In the genomic region with DNA sequence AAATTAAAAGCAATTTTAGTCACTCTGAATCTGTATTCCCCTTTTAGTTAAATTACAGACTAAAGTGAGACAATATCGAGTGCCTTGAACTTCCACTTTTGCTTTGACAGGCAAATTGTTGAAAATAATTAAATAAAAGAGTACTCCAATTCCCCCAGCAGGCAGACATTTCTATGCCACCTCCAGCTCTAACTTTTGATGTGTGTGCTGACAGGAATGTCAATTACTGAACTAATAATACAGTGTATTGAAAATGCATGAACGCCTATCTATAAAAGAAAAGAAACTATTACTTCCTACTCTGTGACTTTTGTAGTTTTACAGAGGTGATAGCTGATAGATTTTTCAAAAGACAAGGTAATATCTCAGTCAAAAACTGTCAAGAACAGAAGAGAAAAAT, we compare ENCODE assay signal across 18 mouse cellular contexts.
"Had no signal": no experiment of that assay in that cellular context is flagged by ENCODE, and none has a peak within 500 bp of the region (broad histone marks: within the 10 kb centered on the region; RNA-seq: fewer than 3 reads in every experiment).

No protein-coding gene starts in this region.

- H3K9ac ChIP-seq: liver, embryonic 13.5 days; midbrain, embryonic 12.5 days; neural tube, embryonic 13.5 days; stomach, embryonic 15.5 days had no signal

- ATAC-seq: midbrain, embryonic 16.5 days had no signal

- H3K4me1 ChIP-seq: midbrain, embryonic 12.5 days; neural tube, embryonic 13.5 days; stomach, embryonic 15.5 days had no signal

- H3K27ac ChIP-seq: kidney, postnatal 0 days; left cerebral cortex, adult 2 months; liver, embryonic 13.5 days; midbrain, embryonic 12.5 days; neural tube, embryonic 13.5 days; stomach, embryonic 15.5 days had no signal

- H3K36me3 ChIP-seq: midbrain, embryonic 12.5 days; neural tube, embryonic 13.5 days; stomach, embryonic 15.5 days had no signal

- H3K4me2 ChIP-seq: liver, embryonic 13.5 days; midbrain, embryonic 12.5 days; neural tube, embryonic 13.5 days; stomach, embryonic 15.5 days had no signal

- H3K4me3 ChIP-seq: left cerebral cortex, adult 2 months; liver, embryonic 13.5 days; midbrain, embryonic 12.5 days; myocyte; neural tube, embryonic 13.5 days; stomach, embryonic 15.5 days had no signal

- H3K27me3 ChIP-seq: liver, embryonic 13.5 days; midbrain, embryonic 12.5 days; neural tube, embryonic 13.5 days; stomach, embryonic 15.5 days had no signal

- DNase-seq: kidney, adult 9 months; kidney, postnatal 36 days; layer of hippocampus, postnatal 36 days; liver, embryonic 13.5 days; lung, adult 2 months; lung, postnatal 14 days; lung, postnatal 4 days; retina, postnatal 1 day; right cerebral cortex, postnatal 25 days; spleen, adult 18-20 months; thymus, postnatal 25 days had no signal

- H3K9me3 ChIP-seq: liver, embryonic 13.5 days; midbrain, embryonic 12.5 days; neural tube, embryonic 13.5 days; stomach, embryonic 15.5 days had no signal
